Mouse (Mus musculus) C2C12 (cell line): ENCODE data around the gene Kifc1.

Experiments
- CTCF ChIP-seq: IDR thresholded peaks from one replicate; pipeline ENCODE4 v1.5.1; 2011; ENCODE audit not compliant: control insufficient read depth, insufficient read depth, insufficient read length
- MYOD1 ChIP-seq: IDR thresholded peaks from one replicate; pipeline ENCODE4 v1.6.1; 2011; ENCODE audit warnings: low read depth; ENCODE audit not compliant: control insufficient read depth, insufficient read length

DNA sequence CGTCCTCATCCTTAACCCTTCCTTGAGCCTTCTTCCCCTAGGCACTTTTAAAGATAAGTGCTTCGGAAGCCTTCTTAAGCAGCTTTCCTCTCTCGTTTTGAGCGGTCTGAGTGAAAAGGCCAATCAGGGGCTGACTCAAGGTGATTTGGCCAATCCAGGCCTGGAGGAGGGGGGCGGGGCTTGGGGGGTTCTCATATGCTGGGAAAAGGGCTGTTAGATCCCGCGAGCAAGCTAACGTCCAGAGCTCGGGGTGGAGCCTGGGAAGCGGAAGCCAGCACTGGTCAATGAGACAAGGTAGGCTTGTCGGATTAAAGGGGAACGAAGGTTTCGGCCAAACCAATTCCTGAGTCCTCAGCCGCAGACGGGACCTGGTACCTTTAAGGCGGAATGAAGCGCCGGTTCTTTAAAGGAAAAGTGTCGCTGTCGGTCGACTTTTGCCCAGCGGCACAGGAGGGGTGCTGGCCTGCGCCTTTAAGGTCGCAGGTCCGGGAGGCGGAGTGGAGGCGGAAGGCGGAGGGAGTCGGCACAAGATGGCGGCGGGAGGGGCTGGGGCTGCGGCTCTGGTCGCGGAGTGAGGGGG lies 25.3 kb upstream of the Kifc1 start, which contains the start of the genes Tapbp and Zbtb22:
- TF ChIP-seq CTCF (no peak), MYOD1 (no peak)
